Mouse (Mus musculus): ENCODE measurements around the gene Pcsk5. TPM values are rescaled to one million over a fixed set of nuclear protein-coding genes. Genes with fewer than 3 reads are reported as not detected.
A peak's percentile ranks its signal among the peaks of the same experiment; 100 is the strongest.

Pcsk5 gene
- polyA plus RNA-seq, 1 experiment = 8.1 TPM

GRCm38 (mm10) chr19:17748331-17748730 lies 89.1 kb downstream of the Pcsk5 start:
- DNase-seq (ENCODE audit: extremely low spot score in 1 of 2, low spot score in 1 of 2) = no peak

- no peak for DNase-seq (ENCODE audit: extremely low spot score in 1 of 2, low spot score in 1 of 2)
Measured at GRCm38 (mm10) chr19:17745380-17745779, 92.1 kb downstream of the Pcsk5 start.

GRCm38 (mm10) chr19:17744474-17745069 lies 92.9 kb downstream of the Pcsk5 start:
- DNase-seq (ENCODE audit: extremely low spot score in 1 of 2, low spot score in 1 of 2) = no peak

GRCm38 (mm10) chr19:17741465-17741864 lies 96.0 kb downstream of the Pcsk5 start:
- DNase-seq (ENCODE audit: extremely low spot score in 1 of 2, low spot score in 1 of 2) = no peak

- no peak for DNase-seq (ENCODE audit: extremely low spot score in 1 of 2, low spot score in 1 of 2)
Measured at GRCm38 (mm10) chr19:17732676-17733277, 104.7 kb downstream of the Pcsk5 start.

- no peak for DNase-seq (ENCODE audit: extremely low spot score in 1 of 2, low spot score in 1 of 2)
Measured at GRCm38 (mm10) chr19:17717066-17717465, 120.4 kb downstream of the Pcsk5 start.

GRCm38 (mm10) chr19:17715281-17715955 lies 122.0 kb downstream of the Pcsk5 start:
- no peak for DNase-seq (ENCODE audit: extremely low spot score in 1 of 2, low spot score in 1 of 2)

- DNase-seq (ENCODE audit: extremely low spot score in 1 of 2, low spot score in 1 of 2) = no peak
Measured at GRCm38 (mm10) chr19:17691626-17692025, 145.8 kb downstream of the Pcsk5 start.

- DNase-seq (ENCODE audit: extremely low spot score in 1 of 2, low spot score in 1 of 2) = peak; percentile 28 to 50
Measured at GRCm38 (mm10) chr19:17678371-17678770, 159.1 kb downstream of the Pcsk5 start.

GRCm38 (mm10) chr19:17662676-17663075 lies 174.8 kb downstream of the Pcsk5 start:
- no peak for DNase-seq (ENCODE audit: extremely low spot score in 1 of 2, low spot score in 1 of 2)

- no peak for DNase-seq (ENCODE audit: extremely low spot score in 1 of 2, low spot score in 1 of 2)
Measured at GRCm38 (mm10) chr19:17662271-17662670, 175.2 kb downstream of the Pcsk5 start.

GRCm38 (mm10) chr19:17659321-17659720 lies 178.1 kb downstream of the Pcsk5 start:
- no peak for DNase-seq (ENCODE audit: extremely low spot score in 1 of 2, low spot score in 1 of 2)

- no peak for DNase-seq (ENCODE audit: extremely low spot score in 1 of 2, low spot score in 1 of 2)
Measured at GRCm38 (mm10) chr19:17650831-17651502, 186.5 kb downstream of the Pcsk5 start.

GRCm38 (mm10) chr19:17649967-17650366 lies 187.5 kb downstream of the Pcsk5 start:
- no peak for DNase-seq (ENCODE audit: extremely low spot score in 1 of 2, low spot score in 1 of 2)

- no peak for DNase-seq (ENCODE audit: extremely low spot score in 1 of 2, low spot score in 1 of 2)
Measured at GRCm38 (mm10) chr19:17643128-17643797, 194.2 kb downstream of the Pcsk5 start.

GRCm38 (mm10) chr19:17635984-17636383 lies 201.4 kb downstream of the Pcsk5 start:
- no peak for DNase-seq (ENCODE audit: extremely low spot score in 1 of 2, low spot score in 1 of 2)

GRCm38 (mm10) chr19:17615646-17616045 lies 221.8 kb downstream of the Pcsk5 start:
- DNase-seq (ENCODE audit: extremely low spot score in 1 of 2, low spot score in 1 of 2) = no peak

GRCm38 (mm10) chr19:17606510-17606909 lies 230.9 kb downstream of the Pcsk5 start:
- no peak for DNase-seq (ENCODE audit: extremely low spot score in 1 of 2, low spot score in 1 of 2)

- DNase-seq (ENCODE audit: extremely low spot score in 1 of 2, low spot score in 1 of 2) = no peak
Measured at GRCm38 (mm10) chr19:17606093-17606492, 231.3 kb downstream of the Pcsk5 start.

- DNase-seq (ENCODE audit: extremely low spot score in 1 of 2, low spot score in 1 of 2) = no peak
Measured at GRCm38 (mm10) chr19:17603322-17603721, 234.1 kb downstream of the Pcsk5 start.

- DNase-seq (ENCODE audit: extremely low spot score in 1 of 2, low spot score in 1 of 2) = no peak
Measured at GRCm38 (mm10) chr19:17600347-17600746, 237.1 kb downstream of the Pcsk5 start.

Data from frontal cortex, adult 2 months (tissue).